Mouse (Mus musculus): Measurements from ENCODE around the gene Cfd. TPM values are rescaled to one million over a fixed set of nuclear protein-coding genes. Genes with fewer than 3 reads are reported as not detected.

The Cfd gene
- polyA plus RNA-seq, 1 experiment from 2014 or later: not detected

DNA sequence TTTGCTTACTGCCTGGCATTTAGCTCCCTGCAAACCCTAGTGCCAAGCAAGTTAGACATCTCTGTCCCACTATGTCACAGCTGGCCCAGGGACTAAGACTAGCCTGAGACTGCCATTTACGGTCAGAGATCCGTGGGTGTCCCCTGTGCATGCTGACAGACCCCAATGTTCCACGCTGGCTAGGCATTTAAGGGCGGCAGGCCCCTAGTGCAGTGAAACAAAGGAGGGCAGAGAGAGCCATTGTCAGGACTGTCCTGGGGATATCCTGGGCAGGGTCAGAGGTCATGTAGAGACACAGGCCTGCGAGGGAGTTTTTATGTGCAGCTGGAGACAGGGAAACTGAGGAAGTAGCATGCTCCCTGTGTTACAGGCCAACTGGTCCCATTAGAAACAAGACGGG lies 43.2 kb downstream of the Cfd start:
- peaks cover 27% of the 10 kb centered on the region for H3K36me3 ChIP-seq (replicated peaks; ENCODE audit: control insufficient read depth, insufficient read depth)
- H3K4me1 ChIP-seq (replicated peaks; ENCODE audit: control insufficient read depth, insufficient read depth, low read length): peaks cover 36% of the 10 kb centered on the region
- DNase-seq (ENCODE audit: low spot score) (no peak), ATAC-seq (ENCODE audit: low FRiP score) (no peak)
- no peak overlapping the region for H3K4me2 ChIP-seq (replicated peaks)
- H3K27me3 ChIP-seq (ENCODE audit: control insufficient read depth, insufficient read depth, low read length): no peaks in the 10 kb centered on the region
- H3K4me3 ChIP-seq (replicated peaks; ENCODE audit: low read length): no peak overlapping the region
- H3K9ac ChIP-seq: no peak overlapping the region
- WGBS: 24% methylated on average over 6 of the region's 6 CpGs
- H3K9me3 ChIP-seq (ENCODE audit: control insufficient read depth, low read length): no peaks in the 10 kb centered on the region
- H3K27ac ChIP-seq: peak overlapping the region; percentile 49; the same call in 1 of the 2 replicates

DNA sequence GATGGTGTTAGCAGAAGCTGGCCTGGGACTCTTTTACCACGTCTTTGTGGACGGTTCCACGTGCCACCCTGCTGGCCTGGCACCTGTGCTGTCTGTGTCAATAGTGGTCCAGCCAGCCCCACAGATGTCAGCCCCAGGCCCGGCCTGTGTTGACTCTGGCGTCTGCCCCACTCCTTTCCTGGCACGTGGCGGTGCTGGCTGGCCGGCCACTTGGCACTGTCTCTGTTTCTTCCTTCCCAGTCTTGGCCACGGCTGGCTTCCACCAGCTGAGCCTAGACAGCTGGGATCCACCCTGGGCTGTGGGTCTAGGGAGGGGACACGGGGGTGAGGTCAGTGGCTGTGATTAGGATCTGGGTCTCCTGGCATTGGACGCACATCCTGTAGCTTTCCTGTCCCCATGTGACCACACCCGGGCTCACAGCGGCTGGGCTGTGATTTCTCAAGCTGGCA lies 43.6 kb downstream of the Cfd start:
- ATAC-seq (ENCODE audit: low FRiP score) (peak; percentile 57), DNase-seq (ENCODE audit: low spot score) (peak; percentile 68)
- H3K4me3 ChIP-seq (replicated peaks; ENCODE audit: low read length): no peak overlapping the region
- H3K9ac ChIP-seq: 0 out of 2 replicates have a peak overlapping the region, but pooled peaks have one; percentile 20
- peaks cover 32% of the 10 kb centered on the region for H3K4me1 ChIP-seq (replicated peaks; ENCODE audit: control insufficient read depth, insufficient read depth, low read length)
- H3K9me3 ChIP-seq (ENCODE audit: control insufficient read depth, low read length): no peaks in the 10 kb centered on the region
- WGBS: 50% methylated on average over 13 of the region's 13 CpGs
- no peak overlapping the region for H3K4me2 ChIP-seq (replicated peaks)
- H3K27ac ChIP-seq: peak overlapping the region; percentile 49; the same call in 1 of the 2 replicates
- H3K36me3 ChIP-seq (replicated peaks; ENCODE audit: control insufficient read depth, insufficient read depth): peaks cover 27% of the 10 kb centered on the region
- no peaks in the 10 kb centered on the region for H3K27me3 ChIP-seq (ENCODE audit: control insufficient read depth, insufficient read depth, low read length)

DNA sequence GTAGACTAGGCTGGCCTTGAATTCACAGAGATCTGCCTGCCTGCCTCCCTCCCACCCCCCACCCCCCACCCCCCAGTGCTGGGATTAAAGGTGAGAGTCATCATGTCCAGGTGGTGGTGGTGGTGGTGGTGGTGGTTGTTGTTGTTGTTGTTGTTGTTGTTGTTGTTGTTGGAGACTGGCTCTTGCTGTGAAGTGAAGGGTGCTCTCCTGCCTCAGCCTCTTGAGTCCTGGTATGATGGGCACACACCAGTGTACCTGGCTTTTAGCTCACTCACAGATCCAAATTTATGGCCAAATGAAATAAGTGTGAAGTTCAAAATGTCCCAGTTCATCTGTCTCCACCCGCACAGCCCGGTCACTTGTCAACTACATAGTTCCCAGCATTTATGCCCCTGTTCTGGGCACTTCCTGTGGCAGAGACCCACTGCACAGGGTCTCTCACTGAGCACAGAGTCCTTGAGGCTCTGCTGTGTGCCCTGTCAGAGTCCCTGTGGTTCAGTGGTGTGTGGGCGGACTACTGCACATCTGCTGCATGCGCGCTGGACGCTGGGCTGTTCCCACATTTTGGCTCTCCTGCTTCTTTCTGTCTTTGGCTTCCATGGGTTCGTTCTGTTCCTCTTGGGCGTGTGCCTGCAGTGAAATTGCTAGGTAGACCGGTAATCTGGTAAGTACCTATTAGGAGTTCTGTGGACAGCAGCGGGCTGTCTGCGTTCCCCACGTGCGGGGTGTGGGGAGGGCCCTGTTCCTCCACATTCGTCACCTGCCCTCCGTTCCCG lies 44.3 kb downstream of the Cfd start:
- 87% methylated on average over 16 of the region's 16 CpGs for WGBS
- Histone ChIP-seq H3K4me1 (replicated peaks; ENCODE audit: control insufficient read depth, insufficient read depth, low read length) (peaks cover 27% of the 10 kb centered on the region), H3K36me3 (replicated peaks; ENCODE audit: control insufficient read depth, insufficient read depth) (peaks cover 27% of the 10 kb centered on the region), H3K4me3 (replicated peaks; ENCODE audit: low read length) (no peak overlapping the region), H3K9me3 (ENCODE audit: control insufficient read depth, low read length) (no peaks in the 10 kb centered on the region), H3K4me2 (replicated peaks) (no peak overlapping the region), H3K27ac (no peak overlapping the region), H3K27me3 (ENCODE audit: control insufficient read depth, insufficient read depth, low read length) (no peaks in the 10 kb centered on the region), H3K9ac (no peak overlapping the region)
- DNase-seq (ENCODE audit: low spot score) (no peak), ATAC-seq (ENCODE audit: low FRiP score) (no peak)

DNA sequence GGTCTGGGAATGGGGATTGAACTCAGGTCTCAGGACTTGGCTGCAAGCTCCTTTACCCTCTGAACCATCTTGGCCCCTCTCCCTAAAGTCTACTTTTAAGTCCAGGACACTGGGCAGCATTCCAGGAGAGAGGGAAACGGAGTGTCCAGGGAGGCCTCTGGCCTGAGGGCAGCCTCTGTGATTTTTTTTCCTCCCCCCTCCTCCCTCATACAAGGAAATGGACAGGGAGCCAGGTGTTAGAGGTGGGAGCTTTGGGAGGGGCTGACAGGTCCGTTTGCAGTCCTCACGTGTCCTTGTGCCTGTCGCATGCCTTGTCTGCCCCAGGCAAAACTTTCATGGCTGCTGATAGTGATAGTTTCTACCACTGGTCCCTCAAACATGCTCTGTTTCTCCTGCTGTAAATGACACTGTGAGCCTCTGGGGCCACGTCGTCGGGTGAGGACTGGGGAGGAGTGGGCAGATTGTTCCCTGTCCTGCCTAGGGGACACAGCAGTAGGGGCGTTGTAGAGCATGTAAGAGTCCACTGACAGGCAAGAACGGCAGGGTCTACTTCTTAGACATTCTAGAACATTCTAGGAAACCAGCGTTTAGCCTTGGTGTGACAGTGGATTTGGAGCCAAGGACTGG lies 45.7 kb downstream of the Cfd start:
- Histone ChIP-seq H3K4me1 (replicated peaks; ENCODE audit: control insufficient read depth, insufficient read depth, low read length) (peaks cover 21% of the 10 kb centered on the region), H3K4me3 (replicated peaks; ENCODE audit: low read length) (no peak overlapping the region), H3K27ac (no peak overlapping the region), H3K36me3 (replicated peaks; ENCODE audit: control insufficient read depth, insufficient read depth) (peaks cover 23% of the 10 kb centered on the region), H3K4me2 (replicated peaks) (no peak overlapping the region), H3K9me3 (ENCODE audit: control insufficient read depth, low read length) (no peaks in the 10 kb centered on the region), H3K9ac (no peak overlapping the region), H3K27me3 (ENCODE audit: control insufficient read depth, insufficient read depth, low read length) (no peaks in the 10 kb centered on the region)
- no peak for ATAC-seq (ENCODE audit: low FRiP score)
- no peak for DNase-seq (ENCODE audit: low spot score)
- WGBS: 71% methylated on average over 10 of the region's 10 CpGs

DNA sequence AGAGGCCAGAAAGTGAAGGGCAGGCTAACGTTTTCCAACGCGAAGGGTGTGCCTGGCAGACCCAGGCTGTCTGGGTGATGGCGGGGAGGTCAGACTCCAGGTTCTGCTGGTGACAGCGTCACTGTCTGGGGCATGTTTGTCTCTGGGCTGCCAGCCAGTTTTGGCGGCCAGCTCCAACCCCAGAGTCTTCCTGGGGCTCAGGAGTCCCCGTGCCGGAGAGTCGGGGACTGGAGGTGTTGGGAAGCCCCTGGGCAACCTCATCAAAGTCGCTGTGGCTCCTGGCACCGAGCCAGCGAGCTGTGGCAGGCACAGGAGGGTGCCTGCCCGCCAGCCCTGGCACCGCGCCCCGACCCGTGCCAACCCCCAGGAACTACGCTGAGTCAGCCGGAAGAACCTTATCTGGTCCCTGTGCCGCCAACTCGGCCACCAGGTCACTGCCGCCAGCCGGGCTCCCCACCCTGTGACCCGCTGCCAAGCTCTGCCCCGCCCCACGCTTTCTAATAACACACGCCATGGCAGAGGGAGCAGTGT lies 46.3 kb downstream of the Cfd start:
- H3K4me1 ChIP-seq (replicated peaks; ENCODE audit: control insufficient read depth, insufficient read depth, low read length): peaks cover 21% of the 10 kb centered on the region
- no peak overlapping the region for H3K4me3 ChIP-seq (replicated peaks; ENCODE audit: low read length)
- WGBS: 48% methylated on average over 27 of the region's 27 CpGs
- DNase-seq (ENCODE audit: low spot score) (no peak), ATAC-seq (ENCODE audit: low FRiP score) (no peak)
- H3K9ac ChIP-seq: no peak overlapping the region
- H3K27ac ChIP-seq: no peak overlapping the region
- H3K4me2 ChIP-seq (replicated peaks): no peak overlapping the region; the same call in 1 of the 2 replicates
- no peaks in the 10 kb centered on the region for H3K27me3 ChIP-seq (ENCODE audit: control insufficient read depth, insufficient read depth, low read length)
- H3K9me3 ChIP-seq (ENCODE audit: control insufficient read depth, low read length): no peaks in the 10 kb centered on the region
- peaks cover 17% of the 10 kb centered on the region for H3K36me3 ChIP-seq (replicated peaks; ENCODE audit: control insufficient read depth, insufficient read depth)

DNA sequence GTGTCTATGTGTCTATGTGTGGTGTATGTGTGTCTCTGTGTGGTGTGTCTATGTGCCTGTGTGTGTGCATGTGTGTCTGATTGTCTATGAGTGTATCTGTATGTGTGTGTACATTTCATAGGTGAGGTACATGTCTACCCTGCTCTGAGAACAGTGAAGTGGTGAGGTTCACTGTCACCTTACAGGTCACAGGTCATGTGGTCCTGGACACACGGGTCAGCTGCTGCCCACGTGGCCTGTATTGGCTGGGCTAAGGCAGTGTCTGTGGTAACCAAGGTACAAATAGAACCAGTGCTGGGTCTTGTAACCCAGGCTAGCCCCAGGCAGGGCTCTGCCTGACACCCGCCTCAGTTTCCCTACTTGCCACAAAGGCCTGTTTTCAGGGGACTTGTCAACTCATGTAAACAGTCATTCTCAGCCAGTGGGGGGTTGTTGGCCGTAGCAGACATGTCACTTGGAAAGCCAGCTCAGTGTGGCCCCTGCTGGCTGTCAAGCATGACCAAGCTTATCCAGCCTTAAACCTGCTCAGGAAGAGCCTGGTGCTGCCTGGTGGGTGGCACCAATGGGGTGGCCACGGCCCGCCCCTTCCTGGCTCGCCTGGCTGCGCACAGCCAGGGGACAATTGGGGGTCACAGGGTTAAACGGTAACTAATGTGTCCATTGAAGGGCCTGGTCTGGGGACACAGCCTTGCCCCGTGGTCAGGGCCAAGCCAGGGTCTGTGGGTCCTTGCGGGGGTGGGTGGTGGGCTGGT lies 47.3 kb downstream of the Cfd start:
- Histone ChIP-seq H3K27me3 (ENCODE audit: control insufficient read depth, insufficient read depth, low read length) (no peaks in the 10 kb centered on the region), H3K4me2 (replicated peaks) (no peak overlapping the region), H3K9ac (no peak overlapping the region), H3K36me3 (replicated peaks; ENCODE audit: control insufficient read depth, insufficient read depth) (peaks cover 14% of the 10 kb centered on the region; the same call in 1 of the 2 replicates), H3K4me1 (replicated peaks; ENCODE audit: control insufficient read depth, insufficient read depth, low read length) (peaks cover 11% of the 10 kb centered on the region), H3K9me3 (ENCODE audit: control insufficient read depth, low read length) (no peaks in the 10 kb centered on the region), H3K27ac (no peak overlapping the region), H3K4me3 (replicated peaks; ENCODE audit: low read length) (no peak overlapping the region)
- ATAC-seq (ENCODE audit: low FRiP score): no peak
- no peak for DNase-seq (ENCODE audit: low spot score)
- 33% methylated on average over 11 of the region's 11 CpGs for WGBS

DNA sequence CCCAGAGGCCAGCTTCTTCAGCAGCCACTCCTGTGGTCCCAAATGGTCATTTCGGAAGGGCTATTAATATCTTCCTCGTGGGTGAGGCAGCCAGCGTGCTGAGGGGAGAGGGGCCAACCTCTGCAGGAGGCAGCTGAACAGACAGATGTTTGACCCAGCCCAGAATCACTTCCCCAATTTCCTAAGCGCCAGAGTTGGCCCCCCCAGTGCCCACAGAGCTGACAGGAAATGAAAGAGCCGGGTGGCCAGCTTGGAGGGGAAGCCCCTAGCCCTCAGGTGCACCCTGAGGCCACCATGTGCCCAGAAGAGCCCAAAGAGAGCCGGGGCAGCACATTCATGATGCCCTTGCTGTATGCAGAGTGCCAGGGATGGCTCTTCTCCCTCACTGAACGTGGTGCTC lies 50.1 kb downstream of the Cfd start:
- H3K9ac ChIP-seq: no peak overlapping the region
- no peaks in the 10 kb centered on the region for H3K9me3 ChIP-seq (ENCODE audit: control insufficient read depth, low read length)
- no peaks in the 10 kb centered on the region for H3K27me3 ChIP-seq (ENCODE audit: control insufficient read depth, insufficient read depth, low read length)
- H3K4me2 ChIP-seq (replicated peaks): no peak overlapping the region
- H3K4me3 ChIP-seq (replicated peaks; ENCODE audit: low read length): no peak overlapping the region
- H3K4me1 ChIP-seq (replicated peaks; ENCODE audit: control insufficient read depth, insufficient read depth, low read length): peaks cover 11% of the 10 kb centered on the region
- no peak overlapping the region for H3K27ac ChIP-seq
- 74% methylated on average over 7 of the region's 7 CpGs for WGBS
- ATAC-seq (ENCODE audit: low FRiP score) (no peak), DNase-seq (ENCODE audit: low spot score) (no peak)
- peaks cover 3% of the 10 kb centered on the region; the same call in 1 of the 2 replicates for H3K36me3 ChIP-seq (replicated peaks; ENCODE audit: control insufficient read depth, insufficient read depth)

Data from hindbrain, embryonic 14.5 days (tissue).